Mouse (Mus musculus): ENCODE measurements around the gene Dus1l.
"Not testable (repeated sequence)": the region's sequence is repeated elsewhere in the genome, so short reads cannot be mapped to it uniquely, and the experiment has no call there.

Gene Dus1l

GRCm38 (mm10) chr11:120818251-120818650 is 22.0 kb upstream of the Dus1l start:
- DNase-seq (ENCODE audit: low spot score) = no peak

GRCm38 (mm10) chr11:120817358-120817757 is 21.2 kb upstream of the Dus1l start:
- DNase-seq (ENCODE audit: low spot score) = no peak

GRCm38 (mm10) chr11:120812068-120812467 is 15.9 kb upstream of the Dus1l start:
- peak; percentile 49 for DNase-seq (ENCODE audit: low spot score)

- DNase-seq (ENCODE audit: low spot score) = no peak
Measured at GRCm38 (mm10) chr11:120808010-120808409, 11.8 kb upstream of the Dus1l start.

GRCm38 (mm10) chr11:120805375-120806298 is 9.4 kb upstream of the Dus1l start:
- no peak for DNase-seq (ENCODE audit: low spot score)

GRCm38 (mm10) chr11:120804769-120805168 is 8.6 kb upstream of the Dus1l start:
- DNase-seq (ENCODE audit: low spot score) = no peak

GRCm38 (mm10) chr11:120804274-120804673 is 8.1 kb upstream of the Dus1l start:
- no peak for DNase-seq (ENCODE audit: low spot score)

- peak; percentile 87 for DNase-seq (ENCODE audit: low spot score)
Measured at GRCm38 (mm10) chr11:120800061-120800904, 4.1 kb upstream of the Dus1l start.

- DNase-seq (ENCODE audit: low spot score) = no peak
Measured at GRCm38 (mm10) chr11:120799316-120799890, 3.2 kb upstream of the Dus1l start.

GRCm38 (mm10) chr11:120798244-120798643 is 2.0 kb upstream of the Dus1l start:
- no peak for DNase-seq (ENCODE audit: low spot score)

GRCm38 (mm10) chr11:120796614-120796946 is 377 bp upstream of the Dus1l start:
- no peak for DNase-seq (ENCODE audit: low spot score)

- DNase-seq (ENCODE audit: low spot score) = no peak
Measured at GRCm38 (mm10) chr11:120792652-120793051, 3.6 kb downstream of the Dus1l start.

GRCm38 (mm10) chr11:120789810-120790209 is 6.4 kb downstream of the Dus1l start:
- DNase-seq (ENCODE audit: low spot score) = no peak

GRCm38 (mm10) chr11:120789355-120789754 is 6.8 kb downstream of the Dus1l start:
- DNase-seq (ENCODE audit: low spot score) = no peak

GRCm38 (mm10) chr11:120788460-120788859 is 7.7 kb downstream of the Dus1l start:
- not testable (repeated sequence) for DNase-seq (ENCODE audit: low spot score)

- no peak for DNase-seq (ENCODE audit: low spot score)
Measured at GRCm38 (mm10) chr11:120785145-120785544, 11.1 kb downstream of the Dus1l start.

GRCm38 (mm10) chr11:120784064-120784791 is 12.0 kb downstream of the Dus1l start, which contains the start of the genes Rfng and Gps1:
Gene Rfng (minus strand): TSS chr11:120784207.
Gene Gps1 (plus strand): TSS chr11:120784272.
- peak; percentile 76 for DNase-seq (ENCODE audit: low spot score)

- no peak for DNase-seq (ENCODE audit: low spot score)
Measured at GRCm38 (mm10) chr11:120783426-120784063, 12.7 kb downstream of the Dus1l start.

- DNase-seq (ENCODE audit: low spot score) = not testable (repeated sequence)
Measured at GRCm38 (mm10) chr11:120781361-120781760, 14.8 kb downstream of the Dus1l start.

- no peak for DNase-seq (ENCODE audit: low spot score)
Measured at GRCm38 (mm10) chr11:120779876-120780275, 16.3 kb downstream of the Dus1l start.

GRCm38 (mm10) chr11:120777123-120777522 is 19.1 kb downstream of the Dus1l start:
- no peak for DNase-seq (ENCODE audit: low spot score)
